Mouse (Mus musculus) embryonic fibroblast, embryonic 13.5 days (primary cell): ENCODE measurements at regions not wholly inside any gene's neighbourhood (a gene's known extent, or its start where the extent isn't known, plus 50 kb on each side); places are given as distances from the start of the nearest gene placed in this dataset.

Experiments
- H3K27ac ChIP-seq: 2 replicates; pipeline ENCODE4 v1.5.1; 2012; ENCODE audit warnings: low read length, control low read depth, inconsistent platforms; ENCODE audit not compliant: insufficient read depth
- H3K4me1 ChIP-seq: 2 replicates; pipeline ENCODE4 v1.6.1; 2011; ENCODE audit warnings: low read length; ENCODE audit not compliant: control insufficient read depth, insufficient read depth
- H3K4me3 ChIP-seq: 2 replicates; pipeline ENCODE4 v1.5.1; 2011; ENCODE audit warnings: mild to moderate bottlenecking, control low read depth, low read length; ENCODE audit not compliant: insufficient read depth
- CTCF ChIP-seq: IDR thresholded peaks from 2 replicates; pipeline ENCODE4 v1.5.1; 2011; ENCODE audit warnings: mild to moderate bottlenecking, control low read depth, low read length, moderate library complexity, borderline replicate concordance; ENCODE audit not compliant: insufficient read depth
- POLR2A ChIP-seq: IDR thresholded peaks from 2 replicates; pipeline ENCODE4 v1.6.1; 2011; ENCODE audit warnings: low read depth, mild to moderate bottlenecking, control low read depth, low read length, moderate library complexity

DNA sequence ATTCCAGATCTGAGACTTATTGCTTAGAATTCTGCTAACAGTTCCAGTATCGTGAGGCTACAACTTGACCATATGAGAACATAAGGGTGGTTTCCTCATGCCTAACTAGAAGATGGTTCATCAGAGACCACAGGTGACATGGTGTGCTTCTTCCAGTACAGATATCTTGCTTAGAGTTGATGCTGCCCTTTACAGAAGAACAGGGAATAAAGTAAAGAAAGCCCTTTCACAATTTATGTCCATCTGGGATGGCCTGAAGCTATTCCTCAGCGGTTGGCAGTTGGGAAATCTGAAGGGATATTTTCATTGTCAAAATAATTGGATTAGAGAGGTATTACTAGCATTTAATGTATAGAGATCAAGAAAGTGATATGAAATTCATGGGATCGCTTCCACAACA, 184.3 kb downstream of the Fam49a start:
- H3K27ac ChIP-seq: no peak overlapping the region
- no peaks in the 10 kb centered on the region for H3K4me1 ChIP-seq
- TF ChIP-seq CTCF (no peak), POLR2A (no peak)
- H3K4me3 ChIP-seq: no peak overlapping the region

- TF ChIP-seq CTCF (no peak), POLR2A (no peak)
- Histone ChIP-seq H3K27ac (no peak overlapping the region), H3K4me1 (no peaks in the 10 kb centered on the region), H3K4me3 (no peak overlapping the region)
These were observed 180.9 kb downstream of the Fam49a start for GRCm38 (mm10) chr12:12442872-12443271.

DNA sequence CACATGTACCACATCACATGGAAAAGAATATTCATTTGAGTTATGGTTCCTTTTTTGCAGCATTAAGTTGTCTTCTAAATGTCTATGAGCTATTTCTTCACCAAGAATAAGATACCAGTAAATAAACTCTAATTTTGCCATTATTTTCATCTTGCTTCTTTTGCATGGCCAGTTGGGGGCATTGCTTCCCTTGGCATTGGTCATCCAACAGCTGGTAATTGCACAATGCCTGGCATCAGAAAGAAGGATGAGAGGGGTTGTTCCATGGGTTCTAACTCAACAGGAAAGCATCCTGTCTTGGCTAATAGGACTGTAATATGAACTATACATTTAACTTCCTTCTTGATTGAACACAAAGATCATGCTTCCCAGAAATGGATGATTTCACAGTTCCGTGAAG, 174.4 kb downstream of the Fam49a start:
- no peak overlapping the region for H3K4me3 ChIP-seq
- no peaks in the 10 kb centered on the region for H3K4me1 ChIP-seq
- no peak overlapping the region for H3K27ac ChIP-seq
- TF ChIP-seq POLR2A: no peak
- TF ChIP-seq CTCF: no peak

- no peak overlapping the region for H3K4me3 ChIP-seq
- TF ChIP-seq POLR2A: no peak
- TF ChIP-seq CTCF: no peak
- H3K4me1 ChIP-seq: no peaks in the 10 kb centered on the region
- no peak overlapping the region for H3K27ac ChIP-seq
These were observed 170.7 kb downstream of the Fam49a start for GRCm38 (mm10) chr12:12432597-12432996.
